Mouse (Mus musculus) C2C12 (cell line): ENCODE data around the gene Dab2ip.

Experiments
- CTCF ChIP-seq: IDR thresholded peaks from one replicate; pipeline ENCODE4 v1.5.1; 2011; ENCODE audit not compliant: control insufficient read depth, insufficient read depth, insufficient read length
- MYOG ChIP-seq: IDR thresholded peaks from one replicate; pipeline ENCODE4 v1.6.1; 2011; ENCODE audit not compliant: control insufficient read depth, insufficient read length; ENCODE audit errors: extremely low read depth

DNA sequence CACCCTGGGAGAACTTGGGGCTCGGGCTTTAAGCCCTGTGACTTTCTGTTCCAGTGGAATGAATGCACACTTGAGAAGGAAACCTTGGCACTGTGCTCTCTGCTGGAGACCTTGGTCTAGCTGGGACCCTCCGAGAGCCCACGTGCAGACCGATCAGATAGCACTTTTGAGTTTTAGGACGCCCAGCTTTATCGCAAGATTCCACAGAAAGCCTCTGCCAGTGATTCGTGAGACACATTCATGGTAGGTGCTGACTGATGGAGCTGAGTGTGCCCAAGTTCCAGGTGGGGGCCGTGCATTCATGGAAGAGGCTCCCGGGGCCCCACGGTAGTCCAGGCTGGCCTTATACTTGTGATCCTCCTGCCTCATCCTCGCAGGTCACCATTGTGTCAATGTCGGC lies 211.3 kb downstream of the Dab2ip start:
- TF ChIP-seq CTCF (no peak), MYOG (no peak)
